Mouse (Mus musculus): ENCODE data around the gene Sspo.

Gene Sspo

DNA sequence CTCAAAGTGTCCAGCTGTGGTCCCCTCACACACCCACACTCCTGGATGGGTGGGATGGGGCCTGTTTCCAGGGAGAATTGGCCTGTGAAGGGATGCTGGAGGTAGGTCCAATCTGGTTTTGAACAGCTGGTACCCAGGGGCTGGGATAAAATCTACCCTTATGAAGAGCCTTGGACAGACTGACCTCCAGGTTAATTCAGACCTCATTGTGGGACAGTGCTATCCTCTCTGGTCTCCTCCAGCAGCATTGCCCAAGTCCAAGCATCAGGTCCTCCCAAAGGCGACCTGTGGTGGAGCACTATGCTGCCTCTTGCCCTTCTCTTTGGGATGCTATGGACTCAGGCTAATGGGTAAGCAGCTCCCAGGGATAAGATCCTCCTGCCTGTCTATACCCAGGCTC, at the start of gene Sspo:
Gene Sspo (plus strand): TSS at position 301 of the 400 bp plus-strand sequence.
- DNase-seq = no peak

DNA sequence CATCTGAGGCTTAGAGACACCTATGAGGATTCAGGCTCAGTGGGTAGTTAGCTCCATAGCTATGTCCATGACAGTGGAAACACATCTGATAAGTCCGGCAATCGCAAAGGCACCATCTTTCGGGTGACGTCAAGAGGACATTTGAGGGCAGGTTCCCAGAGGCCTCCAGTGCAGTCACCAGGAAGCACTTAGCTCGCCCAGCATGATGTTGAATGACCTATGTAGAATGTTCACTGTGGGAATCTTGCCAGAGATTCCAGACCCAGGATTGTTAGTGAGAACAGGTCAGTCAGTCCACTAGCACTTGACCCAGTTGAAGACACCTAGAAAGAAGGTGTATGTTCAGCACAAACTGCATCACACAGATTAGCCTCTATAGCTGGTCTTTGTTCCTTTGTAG, 48.1 kb upstream of the Sspo start:
- no peak for DNase-seq

DNA sequence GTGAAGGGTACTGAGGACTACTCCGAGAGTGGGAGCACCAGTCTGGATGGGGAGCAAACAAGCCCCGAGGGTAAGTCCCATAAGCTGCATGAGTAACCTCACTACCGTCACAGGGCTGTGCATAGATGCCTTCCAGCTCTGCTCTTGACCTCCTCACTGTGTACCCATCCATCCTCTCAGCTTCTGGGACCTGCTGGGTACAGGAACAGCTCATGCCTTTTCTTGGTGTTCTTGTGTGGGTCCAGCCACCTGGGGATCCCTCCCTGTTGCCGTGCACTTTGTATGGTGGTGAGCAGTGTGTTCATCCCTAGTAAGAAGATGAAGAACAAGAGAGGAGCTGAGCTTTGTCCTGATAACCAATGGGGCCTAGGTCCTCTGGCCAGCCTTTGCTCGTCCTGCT, 44.0 kb upstream of the Sspo start:
- DNase-seq = no peak

DNA sequence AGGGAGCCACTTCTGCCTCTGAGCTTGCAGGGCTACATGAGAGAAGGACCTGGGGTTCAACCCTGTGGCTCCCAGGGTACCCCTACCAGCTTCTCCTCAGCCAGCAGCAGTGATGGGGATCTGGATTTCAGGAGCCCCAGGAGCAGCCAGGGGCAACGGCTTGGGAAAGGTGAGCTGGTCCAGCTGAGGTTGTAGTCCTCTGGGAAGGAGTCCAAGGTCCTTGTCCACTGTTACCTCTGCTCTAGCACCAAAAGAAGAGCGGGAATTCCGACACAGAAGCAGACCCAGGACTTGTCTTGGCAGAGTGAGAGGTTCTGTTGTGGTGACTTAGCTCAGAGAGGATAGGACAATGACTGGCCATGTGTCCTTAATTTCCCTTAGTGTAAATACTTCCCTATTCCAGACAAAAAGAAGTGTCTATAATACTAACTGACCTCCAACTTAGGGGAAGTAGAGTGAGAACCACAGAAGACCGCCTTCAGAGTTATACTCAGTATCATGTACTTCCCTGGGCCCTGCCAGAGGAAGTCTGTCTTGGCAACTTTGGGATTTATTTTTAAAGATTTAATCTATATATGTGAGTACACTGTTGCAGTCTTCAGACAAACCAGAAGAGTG, 38.2 kb upstream of the Sspo start:
- no peak for DNase-seq

DNA sequence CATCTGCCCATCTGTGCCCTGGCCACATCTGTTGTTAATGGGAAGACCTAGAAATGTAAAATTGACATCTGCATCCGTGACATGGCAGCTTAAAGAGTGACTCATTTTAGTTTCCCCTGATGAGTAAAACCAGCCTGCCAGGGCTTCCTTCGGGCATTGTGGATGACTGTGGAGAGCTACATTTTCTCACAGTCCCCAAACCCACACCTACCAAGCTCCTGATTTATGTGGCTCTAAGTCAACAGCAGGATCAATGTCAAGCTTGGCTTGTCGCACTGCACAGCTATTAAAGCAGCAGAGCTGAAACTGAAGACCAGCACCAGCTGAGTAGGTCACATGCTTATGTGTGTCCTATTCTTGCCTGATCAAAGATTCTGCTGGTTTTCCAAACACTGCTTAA, 37.5 kb upstream of the Sspo start:
- no peak for DNase-seq

DNA sequence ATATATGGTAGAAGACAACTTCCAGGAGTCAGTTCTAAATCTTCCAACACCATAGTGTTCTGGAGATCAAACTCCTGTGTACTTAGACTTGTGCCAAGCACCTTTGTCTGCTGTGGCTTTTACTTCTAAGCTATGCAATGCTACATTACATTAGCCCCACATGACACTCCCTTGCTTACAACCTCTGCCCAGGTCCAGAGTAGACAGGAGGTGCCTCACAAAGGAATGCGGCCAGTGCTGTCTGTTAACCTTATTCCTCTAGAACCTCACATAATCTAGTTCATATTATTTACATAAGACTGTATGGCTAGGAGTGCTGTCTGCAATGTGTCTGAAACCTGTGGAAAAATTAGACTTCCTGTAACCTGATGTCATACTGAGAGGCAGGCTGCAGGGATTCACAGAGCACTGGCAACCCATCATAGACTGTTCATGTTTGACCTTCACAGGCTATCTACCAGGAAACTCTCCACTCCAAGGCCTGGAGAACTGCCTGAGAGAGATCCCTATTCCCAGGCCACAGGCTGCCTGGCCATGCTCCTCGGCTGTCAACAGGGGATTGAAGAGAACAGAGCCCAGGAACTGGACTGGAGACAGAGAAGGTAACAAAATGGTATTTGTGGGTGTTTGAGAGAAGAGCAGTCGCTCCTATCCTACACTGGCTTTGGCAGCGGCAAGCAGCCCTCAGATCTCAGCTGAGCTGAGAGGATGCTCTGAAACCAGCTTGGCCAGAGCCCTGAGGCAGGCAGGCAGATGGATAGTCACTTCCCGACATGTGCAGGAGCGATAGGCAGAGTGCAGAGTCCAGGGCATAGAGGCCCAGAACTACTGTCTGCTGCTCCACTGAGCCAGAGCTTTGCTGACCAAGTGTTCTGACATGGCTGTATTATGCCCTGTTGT, 36.6 kb upstream of the Sspo start:
- DNase-seq = no peak

DNA sequence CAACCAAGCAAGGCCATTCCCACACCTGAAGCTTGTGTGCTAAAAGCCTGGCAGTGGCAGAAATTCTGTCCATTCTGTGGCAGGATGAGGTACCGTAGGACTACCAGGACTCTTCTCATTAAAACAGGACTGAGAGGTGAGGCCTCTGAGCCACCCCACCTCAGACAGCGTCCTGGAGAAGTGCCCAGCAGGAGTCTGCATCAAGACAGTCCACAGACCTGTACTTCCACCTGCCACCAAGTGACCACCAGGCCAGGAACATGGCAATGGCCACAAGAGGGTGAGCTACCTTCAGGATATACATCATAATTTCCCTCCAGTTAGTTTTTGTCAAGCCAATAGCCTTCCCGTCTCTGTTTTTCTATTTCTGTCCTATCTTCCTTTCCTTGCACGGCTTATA, 35.9 kb upstream of the Sspo start:
- DNase-seq = no peak

DNA sequence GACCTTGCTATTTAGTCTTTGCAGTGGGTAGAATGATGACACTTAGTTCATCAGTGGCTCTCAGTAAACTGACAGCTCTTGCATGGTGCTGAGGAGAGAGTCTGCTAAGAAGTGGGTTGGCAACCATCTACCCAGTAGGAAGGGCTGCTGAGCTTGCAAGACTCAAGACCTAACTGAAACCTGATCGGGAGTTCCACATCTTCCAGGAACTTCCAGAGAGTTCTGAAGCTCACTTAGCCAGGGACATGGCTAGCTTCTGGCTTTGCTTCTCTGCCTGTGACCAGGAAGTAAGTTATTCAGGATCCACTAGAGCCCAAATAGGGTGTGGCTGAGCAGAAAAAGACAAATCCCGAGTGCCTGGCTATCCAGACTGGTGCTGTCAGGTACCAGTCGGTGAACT, 35.4 kb upstream of the Sspo start:
- DNase-seq = no peak

DNA sequence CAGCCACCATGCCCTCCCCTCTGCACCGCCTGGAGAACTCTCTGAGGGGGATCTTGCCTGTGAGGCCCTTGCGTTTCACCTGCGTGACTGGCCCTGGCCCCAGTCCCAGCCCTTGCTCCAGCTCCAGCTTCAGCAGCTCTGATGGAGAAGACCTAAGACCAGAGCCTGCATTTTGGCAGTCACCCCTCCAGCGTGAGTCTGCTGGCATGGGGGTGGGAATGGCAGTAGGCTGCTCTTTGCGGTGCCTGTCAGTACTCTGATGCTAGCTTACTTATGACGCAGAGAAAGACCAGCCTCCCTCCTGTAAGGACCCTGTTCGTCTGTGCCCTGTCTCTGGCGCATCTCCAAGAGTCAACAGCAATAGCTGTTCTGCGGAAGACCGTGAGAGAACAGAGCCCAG, 34.9 kb upstream of the Sspo start:
- no peak for DNase-seq

DNA sequence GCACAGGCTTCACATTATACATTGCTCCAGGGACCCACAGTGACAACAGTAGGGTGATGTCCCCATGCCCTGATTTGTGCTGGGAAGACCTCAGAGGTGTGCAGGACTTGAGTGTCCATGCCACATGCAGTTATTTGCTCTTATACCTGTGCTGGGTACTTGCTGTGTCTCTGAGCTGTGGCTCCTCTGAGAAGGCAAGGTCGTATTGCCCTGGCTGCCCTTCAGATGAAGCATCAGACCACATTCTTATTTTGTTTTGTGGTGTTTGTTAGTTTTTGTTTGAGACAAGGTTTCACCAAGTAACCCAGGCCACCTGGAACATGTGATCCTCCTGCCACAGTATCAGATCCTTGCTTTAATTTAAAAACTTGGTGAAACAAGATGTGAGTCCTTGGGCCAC, 33.1 kb upstream of the Sspo start:
- DNase-seq = no peak

DNA sequence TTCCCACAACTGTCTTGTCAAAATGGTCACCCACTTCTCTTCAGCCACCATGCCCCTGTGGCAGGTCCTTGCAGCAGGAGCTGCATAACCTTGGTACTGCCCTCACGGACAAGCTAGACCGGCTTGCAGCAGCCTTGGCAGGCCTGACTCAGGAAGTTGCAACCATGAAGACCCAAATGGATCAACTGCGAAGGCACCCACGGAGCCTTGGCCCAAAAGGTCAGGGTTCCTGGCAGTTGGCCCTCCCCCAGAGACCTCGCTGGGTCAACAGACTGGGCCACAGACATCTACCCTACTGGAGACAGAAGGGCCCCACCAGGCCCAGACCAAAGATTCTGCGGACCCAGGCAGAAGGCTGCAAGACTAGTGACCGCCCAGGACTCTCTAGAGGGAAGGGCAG, 32.4 kb upstream of the Sspo start:
- DNase-seq = no peak

DNA sequence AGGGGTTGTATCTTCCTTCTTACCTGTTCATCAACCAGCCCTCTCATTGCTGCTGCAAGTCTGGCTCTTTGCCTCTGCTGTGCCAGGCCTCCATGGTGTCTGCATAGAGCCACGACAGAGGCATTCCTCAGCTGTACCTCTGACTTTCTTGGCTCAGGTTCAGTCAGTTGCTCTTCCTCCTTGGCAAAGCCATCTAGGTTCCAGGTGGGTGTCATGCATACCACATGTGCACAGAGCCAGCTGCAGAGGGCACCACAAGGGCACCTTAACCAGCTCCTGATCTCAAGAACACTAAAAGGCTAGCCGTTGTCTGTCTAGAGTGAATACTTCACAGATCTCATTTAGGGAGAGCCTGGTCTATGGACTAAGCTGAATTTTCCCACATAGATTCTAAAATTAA, 31.5 kb upstream of the Sspo start:
- no peak for DNase-seq

DNA sequence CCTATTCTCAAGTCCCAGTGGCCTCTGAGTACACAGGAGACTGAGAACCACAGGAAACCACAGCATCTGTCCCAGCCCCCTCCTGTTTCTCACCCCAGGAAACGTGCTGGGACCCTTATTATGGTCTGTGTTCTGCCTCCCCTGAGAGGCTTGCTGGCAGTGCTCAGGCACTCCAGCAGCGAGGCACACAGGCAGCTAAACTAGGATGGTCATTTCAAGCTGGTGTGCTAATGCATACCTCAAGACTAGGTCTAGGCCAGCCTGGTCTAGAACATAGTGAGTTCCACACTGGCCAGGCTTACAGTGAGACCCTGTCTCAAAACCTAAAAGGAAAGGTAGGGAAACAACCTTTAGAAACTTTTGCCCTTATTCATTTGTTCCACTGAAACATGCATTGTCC, 27.4 kb upstream of the Sspo start:
- no peak for DNase-seq

DNA sequence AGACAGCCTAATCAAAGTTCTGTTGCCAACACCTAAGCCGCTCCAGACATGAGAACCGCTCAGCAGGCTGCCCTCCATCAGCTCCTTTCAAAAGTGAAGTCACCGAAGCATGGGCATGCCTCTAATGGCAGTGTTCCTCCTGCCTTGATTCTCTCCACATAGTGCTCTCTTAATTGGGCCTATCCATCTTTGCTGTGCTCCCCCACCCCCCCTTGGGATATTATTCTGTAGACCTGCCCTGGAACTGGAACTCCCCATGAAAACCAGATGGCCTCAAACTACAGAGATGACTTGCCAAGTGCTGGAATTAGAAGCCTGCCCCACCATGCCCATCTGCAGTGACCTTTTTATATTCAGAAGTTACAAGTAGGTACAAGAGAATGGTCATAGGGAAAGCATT, 24.7 kb upstream of the Sspo start:
- no peak for DNase-seq

DNA sequence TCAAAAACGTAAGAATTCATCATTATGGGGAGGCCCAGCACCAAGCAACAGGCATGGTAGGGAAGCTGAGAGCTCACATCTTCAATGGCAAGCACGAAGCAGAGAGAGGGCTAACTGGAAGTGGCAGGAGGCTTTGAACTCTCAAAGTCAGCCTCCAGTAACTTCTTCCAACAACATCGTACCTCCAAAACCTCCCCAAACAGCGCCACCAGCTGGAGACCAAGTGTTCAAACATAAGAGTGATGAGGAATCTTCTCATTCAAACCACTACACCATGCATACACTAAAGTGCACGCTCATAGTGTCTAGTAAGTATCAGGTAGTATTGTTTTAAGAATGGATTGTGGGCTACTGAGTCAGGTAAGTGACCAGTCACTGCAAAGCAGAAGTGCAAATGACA, 24.0 kb upstream of the Sspo start:
- no peak for DNase-seq

DNA sequence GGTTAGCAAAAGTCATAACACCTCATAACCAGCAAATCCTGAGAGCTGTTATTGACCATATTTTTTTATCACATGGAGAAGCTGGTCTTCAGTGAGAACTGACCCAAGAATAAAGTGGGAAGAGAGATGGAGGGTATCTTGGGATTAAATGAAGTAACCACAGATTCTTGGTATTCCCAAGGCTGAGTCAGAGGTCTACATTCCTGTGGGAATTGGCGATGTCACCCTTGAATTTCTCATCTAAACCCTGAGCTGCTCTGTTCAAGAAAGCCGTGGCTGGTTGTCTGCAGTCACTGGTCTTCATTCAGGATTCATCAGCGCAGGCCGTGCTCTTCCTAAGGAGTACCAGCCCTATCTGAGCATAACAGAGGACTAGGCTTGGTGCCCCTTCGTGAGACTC, 21.1 kb upstream of the Sspo start:
- DNase-seq = no peak

DNA sequence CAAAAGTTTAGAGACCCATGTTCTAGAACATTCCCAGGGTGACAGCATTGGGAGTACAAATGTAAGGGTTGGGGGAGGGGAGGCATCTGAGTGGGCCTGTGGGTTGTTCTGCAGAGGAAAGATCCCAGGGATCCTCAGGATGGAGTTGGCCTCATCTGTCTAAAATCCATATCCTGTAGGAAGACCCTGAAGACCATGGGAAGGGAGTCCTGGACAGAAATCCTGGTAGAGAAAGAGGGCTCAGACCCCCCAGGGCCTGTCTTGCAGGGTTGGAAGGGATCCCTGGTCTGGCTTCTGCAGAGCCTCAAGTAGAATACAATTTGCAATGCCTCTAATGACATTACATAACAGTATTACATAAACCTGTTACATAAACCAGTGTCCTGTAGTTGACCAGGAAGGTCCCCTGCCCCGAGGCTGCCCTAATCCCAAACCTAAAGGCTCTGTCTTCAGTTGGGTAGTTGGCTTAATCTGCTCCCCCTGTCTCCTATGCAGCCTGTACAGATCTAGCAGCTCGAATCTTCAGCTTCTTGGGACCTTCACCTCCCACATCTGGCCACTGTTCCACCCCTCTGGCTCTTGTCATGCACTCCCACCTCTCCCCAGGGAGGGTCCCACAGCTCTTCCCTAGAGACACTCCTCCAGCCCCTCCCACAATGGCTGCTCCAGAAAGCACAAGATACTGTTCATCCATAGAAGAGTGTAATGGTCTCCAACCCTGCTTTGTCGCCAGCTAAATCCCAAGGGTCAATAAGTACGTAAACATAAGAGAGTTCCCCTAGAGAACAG, 19.1 kb upstream of the Sspo start:
- no peak for DNase-seq

DNA sequence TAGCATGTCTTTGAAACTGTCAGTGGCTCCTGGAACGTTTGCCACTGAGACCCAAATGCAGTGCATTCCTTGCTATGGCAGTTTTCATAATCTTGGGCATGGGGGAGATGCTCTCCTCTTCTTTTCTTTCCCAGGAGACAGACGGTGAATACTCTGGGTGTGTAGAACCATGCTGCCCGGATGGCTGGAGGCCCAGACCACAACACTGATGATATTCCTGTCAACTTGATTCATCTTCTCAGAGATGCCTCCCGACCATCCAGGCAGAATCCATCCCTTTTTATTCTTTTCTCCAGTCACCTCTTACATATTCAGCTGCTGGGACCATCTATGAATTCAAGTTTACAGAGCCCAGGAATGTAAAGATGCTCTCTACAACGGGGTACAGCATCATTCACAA, 17.3 kb upstream of the Sspo start:
- no peak for DNase-seq

DNA sequence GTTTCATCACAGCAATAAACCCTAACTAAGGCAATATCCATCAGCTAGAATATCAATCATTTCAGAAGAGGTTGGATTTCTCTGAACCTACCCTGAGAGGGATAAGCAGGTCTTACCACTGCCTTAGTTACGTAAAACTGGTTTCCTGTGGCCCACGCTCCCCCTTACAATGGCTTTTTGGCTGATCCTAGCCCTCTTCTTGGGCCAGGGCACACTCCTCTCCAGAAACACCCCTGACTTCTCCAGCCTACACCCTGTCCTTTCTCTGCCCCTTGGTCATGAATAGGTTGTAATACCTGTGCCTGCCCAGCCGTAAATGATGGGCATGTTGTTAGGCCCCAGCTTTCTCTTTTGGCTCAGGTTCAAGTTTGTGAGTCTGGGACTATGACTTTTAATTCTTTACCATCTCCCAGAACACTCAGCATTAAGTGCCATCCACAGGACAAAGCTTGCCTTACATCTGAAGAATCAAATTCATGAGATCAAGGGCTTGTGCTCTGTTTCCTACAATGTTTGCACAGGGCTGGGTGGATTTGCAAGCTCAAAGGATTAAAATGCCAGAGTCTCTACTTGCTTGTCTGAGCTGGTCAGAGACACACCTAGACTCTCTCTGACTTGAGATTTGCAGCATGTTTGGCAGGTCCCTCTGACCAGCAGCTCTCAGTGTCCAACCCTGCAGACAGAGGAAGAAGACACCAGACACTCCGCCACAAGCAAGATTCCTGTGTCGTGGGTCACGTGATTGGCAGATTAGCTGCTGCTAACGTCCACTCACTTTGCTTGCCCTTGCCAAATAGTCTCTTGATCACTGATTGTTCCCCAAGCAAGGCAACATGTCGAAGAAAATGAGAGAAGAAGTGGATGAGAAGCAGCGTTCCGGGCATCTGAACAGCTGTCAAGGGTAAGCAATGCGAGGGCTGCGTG, 14.9 kb upstream of the Sspo start:
- no peak for DNase-seq

DNA sequence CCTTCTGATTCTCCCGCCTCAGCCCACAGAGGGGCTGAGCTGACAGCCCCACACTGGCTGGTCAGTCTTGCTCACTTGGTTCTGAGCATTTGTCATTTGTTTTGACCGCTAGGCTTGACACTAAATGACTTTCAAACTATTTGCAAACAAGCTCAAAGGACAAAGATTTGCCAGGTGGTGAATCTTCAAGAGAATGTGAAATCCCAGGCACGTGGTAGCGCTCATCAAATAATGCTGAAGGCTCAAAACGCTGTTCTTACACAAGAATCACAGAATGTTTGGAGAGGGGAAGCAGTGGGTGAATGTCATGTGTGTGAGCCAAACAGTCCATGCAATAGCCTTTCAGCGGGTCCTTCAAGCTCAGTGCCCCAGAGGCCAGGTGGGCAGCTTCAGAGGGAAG, 13.4 kb upstream of the Sspo start:
- DNase-seq = no peak

DNA sequence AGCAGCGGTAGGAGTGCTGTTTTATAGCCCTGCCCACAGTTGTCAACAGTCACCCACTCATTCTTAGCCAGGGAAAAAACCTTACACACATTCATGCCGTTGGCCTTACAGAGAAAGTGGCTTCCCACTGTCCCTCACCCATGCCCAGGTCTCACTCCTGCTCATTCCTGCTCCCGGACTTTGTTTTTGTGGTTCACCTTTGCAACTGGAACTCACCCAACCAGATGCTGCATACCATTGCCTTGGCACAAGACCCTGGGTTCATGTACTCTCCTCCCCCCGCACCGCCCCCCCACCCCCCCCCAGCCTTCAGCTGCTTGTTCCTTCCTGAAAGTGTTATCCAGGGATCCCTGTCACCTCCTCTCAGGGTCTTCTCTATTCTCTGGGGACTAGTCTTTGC, 12.9 kb upstream of the Sspo start:
- no peak for DNase-seq

DNA sequence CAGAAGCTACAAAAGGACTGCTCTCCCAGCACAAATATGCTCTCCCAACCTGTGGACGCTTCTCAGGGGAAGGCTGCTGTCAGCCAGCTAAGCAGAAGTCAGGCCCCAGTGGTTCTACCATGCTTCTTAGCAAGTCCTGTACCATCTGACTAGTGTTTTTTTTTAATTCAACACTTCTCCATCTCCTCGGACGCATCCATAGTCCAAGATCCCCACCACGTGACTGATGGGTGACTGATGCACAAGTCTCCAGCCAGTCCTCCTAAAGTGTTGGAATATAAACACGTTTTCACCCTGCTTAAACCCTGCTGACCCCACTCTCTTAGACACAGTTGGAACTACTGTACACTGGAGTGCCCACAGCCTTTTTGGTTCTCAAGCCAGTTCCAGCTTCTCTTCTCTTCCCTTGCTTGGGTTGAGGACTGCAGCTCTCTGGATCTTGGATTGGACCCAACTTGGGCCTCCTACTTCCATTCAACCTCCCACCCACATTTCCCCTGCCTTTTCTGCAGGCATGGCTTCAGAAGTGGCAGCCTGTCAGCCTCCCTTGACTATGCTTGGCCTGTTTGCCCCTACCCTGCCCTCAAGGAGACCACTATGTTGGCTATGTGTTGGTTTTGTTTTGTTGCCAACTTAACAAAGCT, 12.2 kb upstream of the Sspo start:
- no peak for DNase-seq
